Mouse (Mus musculus) kidney, embryonic 15.5 days (tissue): ENCODE data around the gene Tent5b. TPM values are rescaled to one million over a fixed set of nuclear protein-coding genes. Genes with fewer than 3 reads are reported as not detected.
"Not testable (repeated sequence)": the region's sequence is repeated elsewhere in the genome, so short reads cannot be mapped to it uniquely, and the experiment has no call there.

Experiments
- ATAC-seq: fragments of 200-750 bp; cut with Nextera tagmentation; replicated peaks from 2 replicates; pipeline ENCODE4 v1.8.0; 2017; ENCODE audit warnings: moderate TSS enrichment; ENCODE audit not compliant: low FRiP score
- H3K27ac ChIP-seq: fragments of 300-500 bp; sonication (generic); 2 replicates; pipeline ENCODE4 v1.5.1; 2015; ENCODE audit warnings: mild to moderate bottlenecking, inconsistent platforms
- H3K27me3 ChIP-seq: fragments of 300-500 bp; sonication (generic); 2 replicates; pipeline ENCODE4 v1.6.1; 2015; ENCODE audit warnings: inconsistent platforms
- H3K36me3 ChIP-seq: fragments of 300-500 bp; sonication (generic); 2 replicates; pipeline ENCODE4 v1.6.1; 2015; ENCODE audit warnings: inconsistent platforms
- H3K4me1 ChIP-seq: fragments of 300-500 bp; sonication (generic); 2 replicates; pipeline ENCODE4 v1.6.1; 2015; ENCODE audit warnings: inconsistent platforms
- H3K4me2 ChIP-seq: fragments of 300-500 bp; sonication (generic); 2 replicates; pipeline ENCODE4 v1.6.1; 2015; ENCODE audit warnings: moderate library complexity, mild to moderate bottlenecking, inconsistent platforms
- H3K4me3 ChIP-seq: fragments of 300-500 bp; sonication (generic); replicated peaks from 2 replicates; pipeline ENCODE4 v1.5.1; 2015; ENCODE audit warnings: mild to moderate bottlenecking, inconsistent platforms
- H3K9ac ChIP-seq: fragments of 300-500 bp; sonication (generic); 2 replicates; pipeline ENCODE4 v1.6.1; 2015; ENCODE audit warnings: mild to moderate bottlenecking, inconsistent platforms
- H3K9me3 ChIP-seq: fragments of 300-500 bp; sonication (generic); replicated peaks from 2 replicates; pipeline ENCODE4 v1.6.1; 2016; ENCODE audit warnings: inconsistent platforms
- WGBS: fragments of 180-500 bp; shearing (Covaris S2); methylation state at CpG from one replicate; pipeline ENCODE4 v1.1.7; 2015; ENCODE audit warnings: mixed read lengths; 5-methylcytosine and 5-hydroxymethylcytosine counted together
- polyA plus RNA-seq: library from polyadenylated mRNA; unstranded; fragments of >200 nt; fragmentation: Nextera tagmentation; extraction: Ambion mirVana; gene quantifications from 2 replicates; pipeline ENCODE4 v1.2.1, GENCODE M21; 2015

Tent5b gene
- polyA plus RNA-seq, 1 experiment from 2014 or later, result 1.3 TPM

GRCm38 (mm10) chr4:133508990-133509389 is 29.1 kb downstream of the Tent5b start:
- Histone ChIP-seq H3K9ac (no peak overlapping the region), H3K4me3 (no peak overlapping the region), H3K36me3 (no peaks in the 10 kb centered on the region), H3K27ac (no peak overlapping the region), H3K9me3 (no peaks in the 10 kb centered on the region), H3K4me2 (no peak overlapping the region), H3K4me1 (0 out of 2 replicates have a peak, but pooled peaks cover 6% of the 10 kb centered on the region), H3K27me3 (peaks cover 32% of the 10 kb centered on the region)
- no peak for ATAC-seq
- 80% methylated on average over 7 of the region's 7 CpGs for WGBS

- Histone ChIP-seq H3K4me1 (0 out of 2 replicates have a peak, but pooled peaks cover 3% of the 10 kb centered on the region), H3K36me3 (no peaks in the 10 kb centered on the region), H3K4me2 (no peak overlapping the region), H3K27me3 (peaks cover 28% of the 10 kb centered on the region), H3K9me3 (no peaks in the 10 kb centered on the region), H3K9ac (no peak overlapping the region), H3K4me3 (no peak overlapping the region), H3K27ac (no peak overlapping the region)
- ATAC-seq, result no peak
- 86% methylated on average over 5 of the region's 5 CpGs for WGBS
Measured at GRCm38 (mm10) chr4:133511050-133511449, 31.1 kb downstream of the Tent5b start.

- H3K27ac ChIP-seq, H3K4me1 ChIP-seq, H3K36me3 ChIP-seq, H3K9me3 ChIP-seq, H3K4me3 ChIP-seq, ATAC-seq, H3K9ac ChIP-seq, H3K4me2 ChIP-seq: not testable (repeated sequence)
- WGBS, result 34% methylated on average over 5 of the region's 5 CpGs
- peaks cover 25% of the 10 kb centered on the region for H3K27me3 ChIP-seq
Measured at GRCm38 (mm10) chr4:133512511-133512910, 32.6 kb downstream of the Tent5b start.

- WGBS, result 14% methylated on average over 8 of the region's 8 CpGs
- H3K4me1 ChIP-seq, result 0 out of 2 replicates have a peak, but pooled peaks cover 3% of the 10 kb centered on the region
- peaks cover 25% of the 10 kb centered on the region for H3K27me3 ChIP-seq
- no peaks in the 10 kb centered on the region for H3K36me3 ChIP-seq
- H3K9ac ChIP-seq, result no peak overlapping the region
- peak; percentile 49; the same call in 1 of the 2 replicates for ATAC-seq
- no peak overlapping the region for H3K4me2 ChIP-seq
- H3K9me3 ChIP-seq, result no peaks in the 10 kb centered on the region
- H3K27ac ChIP-seq, result no peak overlapping the region
- H3K4me3 ChIP-seq, result no peak overlapping the region
Measured at GRCm38 (mm10) chr4:133512972-133513371, 33.0 kb downstream of the Tent5b start.

GRCm38 (mm10) chr4:133518601-133519368 is 38.9 kb downstream of the Tent5b start, which contains the start of gene Kdf1:
TSS of gene Kdf1 (plus strand) at chr4:133518963.
- H3K27ac ChIP-seq, result peak within 1 kb of the TSS; percentile 88
- no peaks in the 10 kb centered on the region for H3K36me3 ChIP-seq
- peak within 1 kb of the TSS; percentile 67 for H3K4me2 ChIP-seq
- no peaks in the 10 kb centered on the region for H3K9me3 ChIP-seq
- H3K9ac ChIP-seq, result peak within 1 kb of the TSS; percentile 60
- H3K4me1 ChIP-seq, result peaks cover 9% of the 10 kb centered on the region; the same call in 1 of the 2 replicates
- 2% methylated on average over 62 of the region's 69 CpGs for WGBS
- peaks cover 52% of the 10 kb centered on the region for H3K27me3 ChIP-seq
- H3K4me3 ChIP-seq, result peak within 1 kb of the TSS; percentile 65
- ATAC-seq, result peak; percentile 89

GRCm38 (mm10) chr4:133519369-133519665 is 39.4 kb downstream of the Tent5b start:
- ATAC-seq, result peak; percentile 73; the same call in 1 of the 2 replicates
- Histone ChIP-seq H3K9me3 (no peaks in the 10 kb centered on the region), H3K4me3 (peak overlapping the region; percentile 65), H3K36me3 (no peaks in the 10 kb centered on the region), H3K27me3 (peaks cover 52% of the 10 kb centered on the region), H3K27ac (peak overlapping the region; percentile 88), H3K4me2 (peak overlapping the region; percentile 67), H3K9ac (peak overlapping the region; percentile 60), H3K4me1 (peaks cover 9% of the 10 kb centered on the region; the same call in 1 of the 2 replicates)
- WGBS, result 4% methylated on average over 25 of the region's 25 CpGs

- WGBS, result 42% methylated on average over 2 of the region's 2 CpGs
- H3K4me1 ChIP-seq, result peaks cover 9% of the 10 kb centered on the region; the same call in 1 of the 2 replicates
- peaks cover 44% of the 10 kb centered on the region for H3K27me3 ChIP-seq
- 0 out of 2 replicates have a peak, but pooled peaks cover 4% of the 10 kb centered on the region for H3K36me3 ChIP-seq
- H3K9ac ChIP-seq, result no peak overlapping the region
- no peak overlapping the region for H3K4me2 ChIP-seq
- no peak overlapping the region for H3K27ac ChIP-seq
- no peak for ATAC-seq
- no peak overlapping the region for H3K4me3 ChIP-seq
- H3K9me3 ChIP-seq, result no peaks in the 10 kb centered on the region
Measured at GRCm38 (mm10) chr4:133521502-133521901, 41.6 kb downstream of the Tent5b start.

GRCm38 (mm10) chr4:133527788-133528187 is 47.9 kb downstream of the Tent5b start:
- H3K27me3 ChIP-seq, result no peaks in the 10 kb centered on the region
- H3K27ac ChIP-seq, result no peak overlapping the region
- H3K9ac ChIP-seq, result no peak overlapping the region
- WGBS, result 70% methylated on average over 16 of the region's 16 CpGs
- H3K9me3 ChIP-seq, result no peaks in the 10 kb centered on the region
- no peak overlapping the region for H3K4me3 ChIP-seq
- no peak for ATAC-seq
- H3K4me2 ChIP-seq, result no peak overlapping the region
- H3K36me3 ChIP-seq, result peaks cover 59% of the 10 kb centered on the region
- no peaks in the 10 kb centered on the region for H3K4me1 ChIP-seq

GRCm38 (mm10) chr4:133532777-133533176 is 52.8 kb downstream of the Tent5b start:
- Histone ChIP-seq H3K9ac (no peak overlapping the region), H3K36me3 (peaks cover 100% of the 10 kb centered on the region), H3K4me1 (no peaks in the 10 kb centered on the region), H3K4me2 (no peak overlapping the region), H3K27me3 (no peaks in the 10 kb centered on the region), H3K9me3 (no peaks in the 10 kb centered on the region), H3K4me3 (no peak overlapping the region), H3K27ac (no peak overlapping the region)
- no peak for ATAC-seq
- WGBS, result 78% methylated on average over 3 of the region's 3 CpGs

- 88% methylated on average over 3 of the region's 3 CpGs for WGBS
- H3K9me3 ChIP-seq, result no peaks in the 10 kb centered on the region
- no peaks in the 10 kb centered on the region for H3K27me3 ChIP-seq
- no peak overlapping the region for H3K9ac ChIP-seq
- no peaks in the 10 kb centered on the region for H3K4me1 ChIP-seq
- no peak overlapping the region for H3K4me3 ChIP-seq
- ATAC-seq, result no peak
- H3K27ac ChIP-seq, result no peak overlapping the region
- H3K36me3 ChIP-seq, result peaks cover 100% of the 10 kb centered on the region
- H3K4me2 ChIP-seq, result no peak overlapping the region
Measured at GRCm38 (mm10) chr4:133536081-133536480, 56.1 kb downstream of the Tent5b start.

- no peak for ATAC-seq
- H3K27ac ChIP-seq, result no peak overlapping the region
- WGBS, result 79% methylated on average over 5 of the region's 5 CpGs
Measured at GRCm38 (mm10) chr4:133536652-133537051, 56.7 kb downstream of the Tent5b start.

More at GRCm38 (mm10) chr4:133536652-133537051, 56.7 kb downstream of the Tent5b start:
- no peak overlapping the region for H3K4me2 ChIP-seq
- no peaks in the 10 kb centered on the region for H3K27me3 ChIP-seq
- H3K36me3 ChIP-seq, result peaks cover 100% of the 10 kb centered on the region
- H3K9ac ChIP-seq, result no peak overlapping the region
- H3K4me3 ChIP-seq, result no peak overlapping the region
- no peaks in the 10 kb centered on the region for H3K9me3 ChIP-seq
- H3K4me1 ChIP-seq, result no peaks in the 10 kb centered on the region
